Comparison of ENCODE assay signal across 8 mouse cellular contexts in genomic region chr9:57708068-57708719, GRCm38 (mm10). TPM values are rescaled to one million over a fixed set of nuclear protein-coding genes. Genes with fewer than 3 reads are reported as not detected.
DNase-seq lines count a peak whose midpoint lies in the region; ATAC-seq and TF ChIP-seq lines count a peak whose summit lies in the region.

Edc3 (plus strand) TSS chr9:57708540.

- H3K4me1 ChIP-seq in ES-Bruce4 (ENCODE audit: control insufficient read depth, insufficient read depth, low read length) = no peaks in the 10 kb centered on the region
- H3K4me1 ChIP-seq in forebrain, embryonic 13.5 days = peaks cover 17% of the 10 kb centered on the region
- peaks cover 4% of the 10 kb centered on the region for H3K4me1 ChIP-seq in heart, postnatal 0 days (ENCODE audit: control insufficient read depth, insufficient read depth)
- peaks cover 4 to 9% of the 10 kb centered on the region in 2 experiments; a peak in 3 of 4 replicates for H3K4me1 ChIP-seq in liver, embryonic 14.5 days (replicated peaks; ENCODE audit: control insufficient read depth in 2 of 2, insufficient read depth in 2 of 2, low read length in 1 of 2)
- H3K4me1 ChIP-seq in stomach, embryonic 15.5 days = no peaks in the 10 kb centered on the region

- H3K4me3 ChIP-seq in ES-Bruce4 (ENCODE audit: low read depth, low read length) = peak within 1 kb of the TSS; percentile 88
- peak within 1 kb of the TSS; percentile 94 for H3K4me3 ChIP-seq in forebrain, embryonic 13.5 days
- peak within 1 kb of the TSS; percentile 85 for H3K4me3 ChIP-seq in heart, postnatal 0 days (ENCODE audit: low read depth, low read length)
- H3K4me3 ChIP-seq in liver, embryonic 14.5 days (ENCODE audit: insufficient read depth in 1 of 2, low read depth in 2 of 2, low read length in 2 of 2) = peak within 1 kb of the TSS; percentile 85 to 94
- peak within 1 kb of the TSS; percentile 93 for H3K4me3 ChIP-seq in stomach, embryonic 15.5 days (replicated peaks)

- H3K27me3 ChIP-seq in ES-Bruce4 (ENCODE audit: control insufficient read depth, insufficient read depth, low read length, poor library complexity, severe bottlenecking) = no peaks in the 10 kb centered on the region
- H3K27me3 ChIP-seq in forebrain, embryonic 13.5 days = no peaks in the 10 kb centered on the region
- H3K27me3 ChIP-seq in heart, postnatal 0 days (ENCODE audit: control insufficient read depth, insufficient read depth, low read length) = no peaks in the 10 kb centered on the region
- H3K27me3 ChIP-seq in liver, embryonic 14.5 days (ENCODE audit: control insufficient read depth, insufficient read depth, low read length) = no peaks in the 10 kb centered on the region
- H3K27me3 ChIP-seq in stomach, embryonic 15.5 days (replicated peaks) = no peaks in the 10 kb centered on the region

- H3K9ac ChIP-seq in ES-Bruce4 (ENCODE audit: low read depth, poor library complexity, severe bottlenecking) = peak within 1 kb of the TSS; percentile 85
- H3K9ac ChIP-seq in forebrain, embryonic 13.5 days = peak within 1 kb of the TSS; percentile 90
- H3K9ac ChIP-seq in heart, postnatal 0 days (replicated peaks; ENCODE audit: low read depth, low read length) = peak within 1 kb of the TSS; percentile 96
- peak within 1 kb of the TSS; percentile 92 for H3K9ac ChIP-seq in liver, embryonic 14.5 days (replicated peaks)
- peak within 1 kb of the TSS; percentile 91 for H3K9ac ChIP-seq in stomach, embryonic 15.5 days

- TF ChIP-seq EP300 in ES-Bruce4 (IDR thresholded peaks at IDR 0.05; ENCODE audit: insufficient read depth, low read depth, low read length) = no peak
- no peak for TF ChIP-seq EP300 in heart, postnatal 0 days (IDR thresholded peaks at IDR 0.05; ENCODE audit: low read depth)
- TF ChIP-seq EP300 in liver, embryonic 14.5 days (IDR thresholded peaks at IDR 0.05; ENCODE audit: low read depth) = no peak

- DNase-seq in heart, postnatal 0 days (ENCODE audit: low spot score) = peak; percentile 82
- peak; percentile 91 to 96 for DNase-seq in kidney, postnatal 36 days
- peak; percentile 69 to 75 (median 69) for DNase-seq in liver, embryonic 14.5 days (ENCODE audit: low read depth in 3 of 3, low spot score in 3 of 3)
- DNase-seq in neural tube, embryonic 10.5 days (ENCODE audit: extremely low spot score, low spot score) = peak; percentile 93

- H3K4me2 ChIP-seq in forebrain, embryonic 13.5 days = peak within 1 kb of the TSS; percentile 70
- H3K4me2 ChIP-seq in heart, postnatal 0 days (ENCODE audit: low read depth, low read length) = peak within 1 kb of the TSS; percentile 90
- peak within 1 kb of the TSS; percentile 89 for H3K4me2 ChIP-seq in liver, embryonic 14.5 days (ENCODE audit: low read depth)
- H3K4me2 ChIP-seq in stomach, embryonic 15.5 days = peak within 1 kb of the TSS; percentile 76

- no peaks in the 10 kb centered on the region for H3K9me3 ChIP-seq in ES-Bruce4 (replicated peaks; ENCODE audit: control insufficient read depth, insufficient read depth, low read length, poor library complexity, severe bottlenecking)
- H3K9me3 ChIP-seq in forebrain, embryonic 13.5 days (replicated peaks) = no peaks in the 10 kb centered on the region
- peaks cover 4% of the 10 kb centered on the region; the same call in 1 of the 2 replicates for H3K9me3 ChIP-seq in heart, postnatal 0 days (replicated peaks; ENCODE audit: control insufficient read depth, low read length)
- H3K9me3 ChIP-seq in liver, embryonic 14.5 days (ENCODE audit: control insufficient read depth, low read length) = peaks cover 3% of the 10 kb centered on the region
- peaks cover 4% of the 10 kb centered on the region; the same call in 1 of the 2 replicates for H3K9me3 ChIP-seq in stomach, embryonic 15.5 days

- peak; percentile 47 for TF ChIP-seq POLR2A in ES-Bruce4 (IDR thresholded peaks at IDR 0.05; ENCODE audit: insufficient read depth, low read length)

- H3K27ac ChIP-seq in ES-Bruce4 (ENCODE audit: insufficient read depth, low read length) = peak within 1 kb of the TSS; percentile 56
- H3K27ac ChIP-seq in forebrain, embryonic 13.5 days = peak within 1 kb of the TSS; percentile 79
- peak within 1 kb of the TSS; percentile 91 for H3K27ac ChIP-seq in heart, postnatal 0 days (ENCODE audit: low read depth)
- H3K27ac ChIP-seq in liver, embryonic 14.5 days = peak within 1 kb of the TSS; percentile 77
- peak within 1 kb of the TSS; percentile 82 for H3K27ac ChIP-seq in stomach, embryonic 15.5 days

- H3K36me3 ChIP-seq in ES-Bruce4 (ENCODE audit: control insufficient read depth, insufficient read depth, low read length, poor library complexity, severe bottlenecking) = peaks cover 14% of the 10 kb centered on the region; the same call in 1 of the 2 replicates
- peaks cover 15% of the 10 kb centered on the region for H3K36me3 ChIP-seq in forebrain, embryonic 13.5 days (ENCODE audit: poor library complexity, severe bottlenecking)
- peaks cover 13% of the 10 kb centered on the region; the same call in 1 of the 2 replicates for H3K36me3 ChIP-seq in heart, postnatal 0 days (replicated peaks; ENCODE audit: control insufficient read depth, insufficient read depth, low read length)
- H3K36me3 ChIP-seq in liver, embryonic 14.5 days (replicated peaks; ENCODE audit: control insufficient read depth, insufficient read depth, low read depth) = peaks cover under 1% of the 10 kb centered on the region; the same call in 1 of the 2 replicates
- H3K36me3 ChIP-seq in stomach, embryonic 15.5 days = 0 out of 2 replicates have a peak, but pooled peaks cover 3% of the 10 kb centered on the region

- WGBS in forebrain, embryonic 13.5 days = under 1% methylated on average over 23 of the region's 23 CpGs
- WGBS in heart, postnatal 0 days = under 1% methylated on average over 22 of the region's 23 CpGs
- WGBS in liver, embryonic 14.5 days (ENCODE audit: insufficient replicate concordance) = under 1% methylated on average over 23 of the region's 23 CpGs
- WGBS in stomach, embryonic 15.5 days = under 1% methylated on average over 23 of the region's 23 CpGs

- ATAC-seq in cerebellum, adult (ENCODE audit: insufficient number of reproducible peaks, low FRiP score, low TSS enrichment) = peak; percentile 70; the same call in 1 of the 2 replicates
- ATAC-seq in forebrain, embryonic 13.5 days = peak; percentile 95
- peak; percentile 95 for ATAC-seq in heart, postnatal 0 days (ENCODE audit: insufficient read depth, low read depth)
- ATAC-seq in liver, embryonic 14.5 days (ENCODE audit: insufficient read depth) = peak; percentile 86
- ATAC-seq in stomach, embryonic 15.5 days (ENCODE audit: insufficient read depth, low FRiP score, low read depth) = peak; percentile 91

- no peak for TF ChIP-seq CTCF in ES-Bruce4 (IDR thresholded peaks at IDR 0.05; ENCODE audit: low read depth, low read length)
- no peak for TF ChIP-seq CTCF in heart, postnatal 0 days (IDR thresholded peaks at IDR 0.05; ENCODE audit: low read depth)
- no peak for TF ChIP-seq CTCF in liver, embryonic 14.5 days (IDR thresholded peaks at IDR 0.05; ENCODE audit: low read depth)

RNA-seq across cellular contexts. Expression of gene Edc3, which starts in this region (rescaled TPM):
- 22.0 and 26.3 TPM in 2 replicates for polyA plus RNA-seq in ES-Bruce4 (2011; ENCODE audit: insufficient read depth, insufficient read length, low read depth, missing spikeins)
- 36.0 and 41.5 TPM in 2 replicates for polyA plus RNA-seq in forebrain, embryonic 13.5 days (2015; fragmentation: Nextera tagmentation; extraction: Ambion mirVana)
- total RNA-seq in heart, postnatal 0 days (2014; rRNA removed; ENCODE audit: low replicate concordance) = 3.7 and 4.8 TPM in 2 replicates
- polyA plus RNA-seq in heart, postnatal 0 days (2015; fragmentation: Nextera tagmentation; extraction: Ambion mirVana) = 9.5 and 10.6 TPM in 2 replicates
- 6.9 and 7.2 TPM in 2 replicates for polyA plus RNA-seq in liver, embryonic 14.5 days (2012; rRNA removed)
- 10.3 and 12.8 TPM in 2 replicates for polyA plus RNA-seq in liver, embryonic 14.5 days (2014; fragmentation: Nextera tagmentation; extraction: Ambion mirVana)
- 26.8 and 28.6 TPM in 2 replicates for polyA plus RNA-seq in stomach, embryonic 15.5 days (2015; fragmentation: Nextera tagmentation; extraction: Ambion mirVana)

Comparison
In these comparisons a context has a peak if more than half of its experiments do, and no peak if none do; other contexts are left out.
1. Peak in every context shown above with its lines: DNase-seq, ATAC-seq, H3K4me3 ChIP-seq and H3K27ac ChIP-seq.